Mouse (Mus musculus): ENCODE data around the gene Tmem33. TPM values are rescaled to one million over a fixed set of nuclear protein-coding genes. Genes with fewer than 3 reads are reported as not detected.

Tmem33 gene
- polyA plus RNA-seq, 1 experiment = 70.2 TPM

GRCm38 (mm10) chr5:67311811-67312521 lies 51.6 kb downstream of the Tmem33 start:
- TF ChIP-seq FLI1 (IDR thresholded peaks at IDR 0.05; ENCODE audit: low read length) (no peak), GATA1 (IDR thresholded peaks at IDR 0.05; ENCODE audit: borderline replicate concordance, low read length) (no peak)
- Histone ChIP-seq H3K9me3 (no peaks in the 10 kb centered on the region), H3K27me3 (replicated peaks) (no peaks in the 10 kb centered on the region), H3K4me1 (peaks cover 49% of the 10 kb centered on the region), H3K36me3 (replicated peaks; ENCODE audit: low read length) (peaks cover 38% of the 10 kb centered on the region), H3K4me3 (replicated peaks) (no peak overlapping the region)

GRCm38 (mm10) chr5:67312522-67312851 lies 52.1 kb downstream of the Tmem33 start:
- Histone ChIP-seq H3K36me3 (replicated peaks; ENCODE audit: low read length) (peaks cover 43% of the 10 kb centered on the region), H3K9me3 (no peaks in the 10 kb centered on the region; the same call in 1 of the 2 replicates)

GRCm38 (mm10) chr5:67321656-67322268 lies 61.4 kb downstream of the Tmem33 start:
- Histone ChIP-seq H3K9me3 (peaks cover 8% of the 10 kb centered on the region), H3K4me1 (peaks cover 17% of the 10 kb centered on the region), H3K36me3 (replicated peaks; ENCODE audit: low read length) (peaks cover 75% of the 10 kb centered on the region), H3K27me3 (replicated peaks) (no peaks in the 10 kb centered on the region), H3K4me3 (replicated peaks) (no peak overlapping the region)
- no peak for TF ChIP-seq FLI1 (IDR thresholded peaks at IDR 0.05; ENCODE audit: low read length)
- TF ChIP-seq GATA1 (IDR thresholded peaks at IDR 0.05; ENCODE audit: borderline replicate concordance, low read length) = no peak

More at GRCm38 (mm10) chr5:67312522-67312851, 52.1 kb downstream of the Tmem33 start:
- TF ChIP-seq FLI1 (IDR thresholded peaks at IDR 0.05; ENCODE audit: low read length) (no peak), GATA1 (IDR thresholded peaks at IDR 0.05; ENCODE audit: borderline replicate concordance, low read length) (no peak)
- Histone ChIP-seq H3K27me3 (replicated peaks) (no peaks in the 10 kb centered on the region), H3K4me1 (peaks cover 49% of the 10 kb centered on the region), H3K4me3 (replicated peaks) (no peak overlapping the region)

GRCm38 (mm10) chr5:67324032-67324431 lies 63.7 kb downstream of the Tmem33 start:
- no peaks in the 10 kb centered on the region for H3K27me3 ChIP-seq (replicated peaks)
- peaks cover 17% of the 10 kb centered on the region for H3K4me1 ChIP-seq
- TF ChIP-seq FLI1 (IDR thresholded peaks at IDR 0.05; ENCODE audit: low read length) (no peak), GATA1 (IDR thresholded peaks at IDR 0.05; ENCODE audit: borderline replicate concordance, low read length) (no peak)
- no peak overlapping the region for H3K4me3 ChIP-seq (replicated peaks)
- H3K36me3 ChIP-seq (replicated peaks; ENCODE audit: low read length) = peaks cover 73% of the 10 kb centered on the region
- H3K9me3 ChIP-seq = no peaks in the 10 kb centered on the region

- TF ChIP-seq GATA1 (IDR thresholded peaks at IDR 0.05; ENCODE audit: borderline replicate concordance, low read length) (no peak), FLI1 (IDR thresholded peaks at IDR 0.05; ENCODE audit: low read length) (no peak)
- Histone ChIP-seq H3K4me1 (peaks cover 3% of the 10 kb centered on the region; the same call in 1 of the 2 replicates), H3K27me3 (replicated peaks) (no peaks in the 10 kb centered on the region), H3K4me3 (replicated peaks) (no peak overlapping the region), H3K36me3 (replicated peaks; ENCODE audit: low read length) (peaks cover 94% of the 10 kb centered on the region), H3K9me3 (no peaks in the 10 kb centered on the region)
Measured at GRCm38 (mm10) chr5:67340811-67341210, 80.4 kb downstream of the Tmem33 start.

Other genes with a start within 250 kb of the Tmem33 start
- 0.02 TPM in 1 of 2 replicates, not detected in the other for gene Phox2b, start 161.3 kb upstream of the Tmem33 start, polyA plus RNA-seq (2012; ENCODE audit: insufficient read depth, low replicate concordance)
- 0.68 and 4.5 TPM in 2 replicates for gene Slc30a9, start 46.4 kb downstream of the Tmem33 start, polyA plus RNA-seq (2012; ENCODE audit: insufficient read depth, low replicate concordance)
- 0.35 and 0.88 TPM in 2 replicates for gene Bend4, start 167.7 kb downstream of the Tmem33 start, polyA plus RNA-seq (2012; ENCODE audit: insufficient read depth, low replicate concordance)

Measured in megakaryocyte, embryonic 14.5 days (primary cell).